Mouse (Mus musculus): ENCODE data around the gene Zfp991.
"Not testable (repeated sequence)": the region's sequence is repeated elsewhere in the genome, so short reads cannot be mapped to it uniquely, and the experiment has no call there.

Zfp991 gene

GRCm38 (mm10) chr4:147131837-147132459 is at the start of gene Zfp991:
Zfp991 (plus strand) TSS chr4:147132038.
- DNase-seq, result not testable (repeated sequence)

DNA sequence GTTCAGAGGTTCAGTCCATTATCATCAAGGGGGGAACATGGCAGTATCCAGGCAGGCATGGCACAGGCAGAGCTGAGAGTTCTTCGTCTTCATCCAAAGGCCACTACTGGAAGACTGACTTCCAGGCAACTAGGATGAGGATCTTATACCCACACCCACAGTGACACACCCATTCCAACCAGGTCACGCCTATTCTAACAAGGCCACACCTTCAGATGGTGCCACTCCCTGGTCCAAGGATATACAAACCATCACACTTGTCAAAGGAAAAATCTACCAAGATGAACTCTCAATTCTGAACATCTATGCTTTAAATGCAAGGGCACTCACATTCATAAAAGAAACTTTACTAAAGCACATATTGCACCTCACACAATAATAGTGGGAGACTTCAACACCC is 36.2 kb upstream of the Zfp991 start:
- DNase-seq, result not testable (repeated sequence)

GRCm38 (mm10) chr4:147101666-147102626 is 29.9 kb upstream of the Zfp991 start:
- DNase-seq, result not testable (repeated sequence)

DNA sequence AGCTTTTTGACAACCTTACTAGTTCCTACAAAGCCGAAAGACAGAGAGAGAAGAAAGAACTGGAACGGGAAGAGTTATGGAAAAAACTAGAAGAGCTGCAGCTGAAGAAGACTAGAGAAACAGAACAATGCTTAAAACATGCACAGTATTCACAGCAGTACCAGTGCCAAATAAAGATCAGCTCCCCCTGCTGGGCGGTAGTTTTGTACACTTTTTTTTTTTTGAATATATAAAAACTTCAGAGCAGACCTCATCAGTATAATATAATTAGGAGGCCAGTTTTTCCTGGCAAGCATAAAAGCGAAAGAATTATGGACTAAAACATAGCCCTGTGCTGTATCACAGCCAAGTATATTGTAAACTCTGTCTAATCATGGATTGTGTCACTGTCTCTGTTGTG is 28.0 kb upstream of the Zfp991 start:
- not testable (repeated sequence) for DNase-seq

GRCm38 (mm10) chr4:147117839-147118238 is 14.0 kb upstream of the Zfp991 start:
- not testable (repeated sequence) for DNase-seq

GRCm38 (mm10) chr4:147122286-147122685 is 9.6 kb upstream of the Zfp991 start:
- DNase-seq, result not testable (repeated sequence)

GRCm38 (mm10) chr4:147123797-147124196 is 8.0 kb upstream of the Zfp991 start:
- not testable (repeated sequence) for DNase-seq

DNA sequence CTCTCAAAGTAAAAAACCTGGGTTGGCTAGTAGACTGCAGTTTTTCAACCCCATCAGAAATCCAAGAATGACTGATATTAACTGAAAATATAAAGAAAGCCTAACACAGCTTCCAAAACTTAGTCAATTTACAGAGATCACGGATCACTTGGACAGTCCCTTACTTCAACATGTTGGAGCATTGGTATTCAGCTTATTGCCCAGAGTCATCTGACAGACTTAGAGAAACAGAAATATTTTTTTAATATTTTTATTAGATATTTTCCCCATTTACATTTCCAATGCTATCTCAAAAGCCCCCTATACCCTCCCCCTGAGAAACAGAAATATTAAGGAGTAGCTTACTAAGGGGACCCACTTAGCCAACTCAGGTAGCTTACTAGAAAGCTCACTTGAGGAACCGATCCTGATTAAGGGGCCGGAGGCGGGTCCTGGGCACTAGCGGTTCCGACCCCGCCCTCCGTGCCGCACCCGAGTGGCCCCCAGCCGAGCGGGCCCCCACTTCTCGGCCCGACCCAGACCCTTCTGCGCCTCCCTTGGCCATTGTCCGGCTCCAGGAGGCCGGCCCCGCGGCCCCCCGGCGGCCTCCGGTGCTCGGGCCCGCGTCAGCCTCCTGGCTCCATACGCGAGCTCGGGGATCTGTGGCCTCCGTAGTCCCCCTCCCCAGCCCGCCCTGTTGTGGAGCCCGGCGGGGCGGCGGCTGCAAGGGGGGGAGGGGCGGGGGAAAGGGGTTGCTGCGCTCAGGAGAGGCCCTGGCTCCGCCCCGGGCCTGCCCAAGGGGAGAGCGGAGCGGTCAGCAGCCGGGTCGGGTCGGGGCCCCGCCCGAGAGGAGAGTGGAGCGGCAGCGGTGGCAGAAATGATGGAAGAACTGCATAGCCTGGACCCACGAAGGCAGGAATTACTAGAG is 7.2 kb upstream of the Zfp991 start:
- DNase-seq, result not testable (repeated sequence)

DNA sequence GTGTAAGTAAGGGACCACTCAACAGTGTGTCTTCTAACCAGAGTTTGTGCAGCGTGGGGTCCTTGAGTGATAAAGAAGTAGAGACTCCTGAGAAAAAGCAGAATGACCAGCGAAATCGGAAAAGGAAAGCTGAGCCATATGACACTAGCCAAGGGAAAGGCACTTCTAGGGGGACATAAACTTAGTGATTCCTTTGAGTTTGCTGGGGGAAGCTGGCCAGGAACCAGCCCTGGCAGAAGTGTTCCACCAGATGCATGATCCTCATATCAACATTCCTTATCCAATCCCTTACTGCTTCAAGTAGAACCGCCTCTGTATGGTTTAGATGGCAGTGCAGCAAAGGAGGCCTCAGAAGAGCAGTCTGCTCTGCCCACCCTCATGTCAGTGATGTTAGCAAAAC is 6.5 kb upstream of the Zfp991 start:
- not testable (repeated sequence) for DNase-seq

DNA sequence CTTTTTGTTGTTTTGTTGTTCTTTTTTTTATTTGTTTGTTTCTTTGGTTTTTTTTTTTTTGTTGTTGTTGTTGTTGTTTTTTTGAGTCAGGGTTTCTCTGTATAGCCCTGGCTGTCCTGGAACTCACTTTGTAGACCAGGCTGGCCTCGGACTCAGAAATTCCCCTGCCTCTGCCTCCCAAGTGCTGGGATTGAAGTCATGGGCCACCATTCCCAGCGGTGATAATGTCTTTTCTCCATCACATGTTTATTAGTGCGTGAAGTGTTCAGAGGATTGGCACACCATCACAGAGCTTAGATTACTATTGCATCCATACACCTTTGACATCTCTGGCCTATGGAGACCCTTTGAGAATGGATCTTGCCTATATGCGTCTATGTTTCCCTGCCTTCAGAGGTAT is 6.0 kb upstream of the Zfp991 start:
- DNase-seq, result not testable (repeated sequence)

DNA sequence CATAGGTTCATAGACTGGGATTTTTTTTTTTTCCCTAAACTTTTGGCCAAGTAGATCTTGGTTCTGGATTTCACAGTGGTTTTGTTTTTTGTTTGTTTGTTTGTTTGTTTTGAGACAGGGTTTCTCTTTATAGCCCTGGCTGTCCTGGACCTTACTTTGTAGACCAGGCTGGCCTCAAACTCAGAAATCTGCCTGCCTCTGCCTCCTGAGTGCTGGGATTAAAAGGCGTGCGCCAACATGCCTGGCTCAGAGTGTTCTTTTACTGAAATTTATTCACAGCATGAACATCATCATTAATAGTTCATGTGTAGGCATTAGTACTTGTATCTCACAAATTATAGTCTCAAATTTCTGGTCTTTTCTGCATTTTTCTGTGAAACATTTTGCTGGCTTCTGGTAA is 5.4 kb upstream of the Zfp991 start:
- not testable (repeated sequence) for DNase-seq

- not testable (repeated sequence) for DNase-seq
These were observed 4.7 kb upstream of the Zfp991 start for GRCm38 (mm10) chr4:147127137-147127536.

- not testable (repeated sequence) for DNase-seq
These were observed 3.7 kb upstream of the Zfp991 start for GRCm38 (mm10) chr4:147128152-147128551.

DNA sequence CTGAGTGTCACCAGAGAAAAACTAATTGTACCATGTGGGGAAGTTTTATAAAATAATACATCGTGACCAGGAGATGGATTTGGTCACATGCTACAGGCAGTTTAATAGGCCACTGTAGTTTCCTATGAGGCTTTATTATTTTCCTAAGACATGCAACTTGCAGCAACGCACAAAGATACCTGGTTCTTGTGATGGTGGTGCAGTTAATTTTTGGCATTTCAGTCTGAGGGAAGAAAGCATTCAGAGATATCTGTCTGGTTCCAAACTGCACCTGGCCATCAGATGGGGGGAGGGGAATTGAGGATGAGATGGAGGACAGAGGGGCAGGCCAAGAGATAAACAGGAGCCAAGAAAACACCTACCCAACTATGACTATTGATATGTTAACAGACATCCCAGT is 1.8 kb downstream of the Zfp991 start:
- not testable (repeated sequence) for DNase-seq

- DNase-seq, result not testable (repeated sequence)
These were observed 9.9 kb downstream of the Zfp991 start for GRCm38 (mm10) chr4:147141757-147142156.

- not testable (repeated sequence) for DNase-seq
These were observed 33.4 kb downstream of the Zfp991 start for GRCm38 (mm10) chr4:147165282-147165681.

GRCm38 (mm10) chr4:147170547-147170946 is 38.7 kb downstream of the Zfp991 start:
- DNase-seq, result not testable (repeated sequence)

GRCm38 (mm10) chr4:147171557-147171956 is 39.7 kb downstream of the Zfp991 start:
- not testable (repeated sequence) for DNase-seq

GRCm38 (mm10) chr4:147176279-147176880 is 44.5 kb downstream of the Zfp991 start:
- DNase-seq, result not testable (repeated sequence)

DNA sequence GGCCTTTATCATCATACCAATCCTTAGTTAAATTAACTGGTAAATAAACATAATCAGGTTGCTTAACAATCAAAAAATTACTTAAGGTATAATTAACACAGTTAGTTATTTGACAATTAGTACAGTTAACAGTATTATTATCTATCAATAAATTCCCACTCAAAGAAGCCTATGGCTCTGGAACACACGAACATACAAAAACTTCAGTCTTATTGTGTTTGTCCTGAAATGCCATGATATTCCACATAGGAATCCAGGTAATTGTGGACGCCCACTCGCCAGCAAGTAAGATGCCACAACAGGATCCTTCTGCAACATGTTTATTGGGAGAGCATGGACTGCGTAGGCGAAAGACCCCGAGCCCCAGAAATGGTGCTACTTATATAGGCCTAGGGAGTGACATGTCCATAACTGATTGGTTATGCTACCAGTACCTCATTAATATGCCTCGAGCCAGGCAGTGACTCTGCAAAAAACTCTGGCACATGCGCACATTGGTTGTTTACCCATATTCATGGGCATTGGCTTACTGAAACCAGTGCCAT is 49.4 kb downstream of the Zfp991 start:
- DNase-seq, result not testable (repeated sequence)

- DNase-seq, result not testable (repeated sequence)
These were observed 50.3 kb downstream of the Zfp991 start for GRCm38 (mm10) chr4:147181969-147182705.

All from kidney, adult 9 months (tissue).